Mouse (Mus musculus) ES-Bruce4 (cell line): ENCODE data around the gene Rgs3.

Source experiments
- EP300 ChIP-seq: IDR thresholded peaks from 2 replicates; pipeline ENCODE4 v1.6.1; 2011; ENCODE audit warnings: low read depth, low read length; ENCODE audit not compliant: insufficient read depth
- POLR2A ChIP-seq: IDR thresholded peaks from one replicate; pipeline ENCODE4 v1.8.1; 2011; ENCODE audit warnings: low read length; ENCODE audit not compliant: insufficient read depth

- TF ChIP-seq EP300: no peak
- no peak for TF ChIP-seq POLR2A
Observed at GRCm38 (mm10) chr4:62704204-62704603, 144.6 kb downstream of the Rgs3 start.
